Mouse (Mus musculus): Measurements from ENCODE around the gene Polr3b. TPM values are rescaled to one million over a fixed set of nuclear protein-coding genes. Genes with fewer than 3 reads are reported as not detected.

Gene Polr3b
- total RNA-seq, 2 experiments from 2014 or later: 20.1 to 28.7 TPM

DNA sequence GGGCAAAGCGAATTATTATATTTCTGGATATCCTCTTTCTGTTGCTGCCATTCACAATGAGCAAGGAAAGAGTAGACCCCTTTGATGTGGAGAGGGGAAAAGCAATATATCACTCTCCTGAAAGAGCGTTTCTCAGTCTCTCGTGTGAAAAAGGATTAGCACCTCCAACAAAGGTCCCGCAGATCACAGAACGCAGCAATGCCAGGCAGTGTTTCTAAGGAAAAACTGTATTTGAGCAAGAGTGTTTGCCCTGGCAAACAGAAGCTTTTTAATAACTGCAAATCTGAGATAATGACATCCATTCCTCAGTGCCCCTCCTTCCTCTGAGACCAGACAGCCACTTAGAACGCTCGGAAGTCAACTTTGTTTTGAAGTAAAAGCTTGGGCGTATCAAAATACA lies 84.5 kb downstream of the Polr3b start:
- no peak for ATAC-seq (ENCODE audit: poor library complexity, severe bottlenecking)

DNA sequence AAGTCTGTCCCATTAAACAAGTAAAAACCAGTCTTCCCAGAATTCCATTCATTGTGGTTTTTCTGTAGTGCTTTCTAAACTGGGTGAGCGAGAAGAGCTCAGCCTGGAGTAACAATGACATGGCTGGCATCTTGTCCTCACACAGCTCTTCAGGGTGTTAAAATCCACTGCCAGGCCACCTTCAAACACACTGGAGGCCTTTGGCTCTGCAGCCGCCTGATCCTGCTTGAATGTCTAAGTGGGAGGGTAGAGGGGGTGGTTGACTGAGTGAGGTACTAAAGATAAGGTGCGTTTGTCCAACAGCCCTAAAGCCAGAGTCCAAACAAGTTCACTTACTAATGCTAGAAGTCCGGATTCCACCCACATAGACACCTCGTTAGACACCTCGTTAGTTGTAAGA lies 85.1 kb downstream of the Polr3b start:
- no peak for ATAC-seq (ENCODE audit: poor library complexity, severe bottlenecking)

DNA sequence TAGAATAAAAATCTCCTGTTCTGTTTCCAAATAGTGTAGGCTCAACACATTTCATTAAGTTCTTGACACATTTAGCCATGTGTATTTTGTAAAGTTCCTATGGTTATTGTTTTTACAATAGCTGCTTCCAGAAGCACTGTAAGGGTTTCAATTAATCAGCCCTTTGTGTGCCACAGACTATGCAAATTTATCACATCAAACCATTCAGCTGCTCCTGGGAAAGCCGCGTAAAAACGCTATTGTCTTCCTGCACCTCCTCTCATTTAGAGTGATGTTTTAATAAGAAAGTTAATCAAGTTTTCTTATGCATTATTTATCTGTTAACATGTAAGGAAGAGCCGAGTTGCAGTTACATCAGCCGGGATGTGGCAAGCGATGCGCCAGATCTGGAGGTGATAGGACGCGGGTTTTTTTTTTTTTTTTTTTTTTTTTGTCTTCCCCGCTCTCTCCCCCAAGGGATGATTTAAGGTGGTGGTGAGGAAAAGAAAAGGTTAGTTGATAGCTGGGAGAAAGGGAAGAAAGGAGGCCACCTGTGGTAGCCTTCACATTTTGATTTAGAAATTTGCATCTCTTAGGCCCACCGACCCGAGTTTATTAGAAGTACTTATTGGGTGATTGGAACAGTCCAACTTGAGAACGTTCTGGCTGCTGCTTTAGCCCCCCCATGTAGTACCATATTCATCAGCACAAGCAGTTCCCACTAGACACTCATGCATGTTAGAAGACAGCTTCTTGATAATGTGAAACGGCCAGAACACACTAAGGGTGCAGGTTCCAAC lies 85.8 kb downstream of the Polr3b start:
- no peak for ATAC-seq (ENCODE audit: poor library complexity, severe bottlenecking)

DNA sequence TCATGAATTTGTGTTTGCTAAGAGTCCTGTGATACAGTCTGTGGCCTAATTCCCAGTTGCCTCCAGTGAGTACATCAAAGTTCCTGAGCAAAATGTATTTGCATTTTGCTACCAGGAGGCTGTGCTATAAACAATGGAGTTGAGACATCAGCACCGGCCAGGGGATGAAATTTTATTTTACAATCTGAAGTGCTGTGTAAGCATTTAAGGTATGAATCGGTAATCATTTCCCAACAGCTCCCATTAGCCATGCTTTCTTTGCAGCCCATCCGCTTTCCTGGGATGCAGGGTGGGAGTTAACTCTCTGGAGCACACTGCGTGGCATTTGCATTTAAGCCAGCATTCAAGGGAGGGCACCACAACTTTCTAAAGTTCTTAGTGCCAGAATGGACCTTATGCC lies 88.1 kb downstream of the Polr3b start:
- ATAC-seq (ENCODE audit: poor library complexity, severe bottlenecking): no peak

DNA sequence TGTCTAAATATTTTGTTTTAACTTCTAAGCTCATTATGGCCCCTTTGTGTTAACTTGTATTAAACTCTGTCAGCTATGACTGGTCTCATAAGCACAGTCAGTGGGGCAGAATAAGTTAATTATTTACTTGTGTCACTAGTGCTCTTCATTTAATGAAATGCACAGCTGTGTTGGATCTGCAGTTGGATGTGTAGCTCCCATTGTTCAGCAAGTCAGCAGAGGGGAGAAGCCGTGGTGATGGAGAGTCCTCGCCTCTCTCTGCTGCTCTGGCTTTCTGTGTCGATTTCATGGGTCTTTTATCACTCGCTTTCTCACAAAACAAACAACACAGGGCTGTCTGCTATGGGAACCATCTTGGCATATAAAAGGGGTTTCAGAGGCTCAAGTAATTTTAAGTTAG lies 88.7 kb downstream of the Polr3b start:
- no peak for ATAC-seq (ENCODE audit: poor library complexity, severe bottlenecking)

DNA sequence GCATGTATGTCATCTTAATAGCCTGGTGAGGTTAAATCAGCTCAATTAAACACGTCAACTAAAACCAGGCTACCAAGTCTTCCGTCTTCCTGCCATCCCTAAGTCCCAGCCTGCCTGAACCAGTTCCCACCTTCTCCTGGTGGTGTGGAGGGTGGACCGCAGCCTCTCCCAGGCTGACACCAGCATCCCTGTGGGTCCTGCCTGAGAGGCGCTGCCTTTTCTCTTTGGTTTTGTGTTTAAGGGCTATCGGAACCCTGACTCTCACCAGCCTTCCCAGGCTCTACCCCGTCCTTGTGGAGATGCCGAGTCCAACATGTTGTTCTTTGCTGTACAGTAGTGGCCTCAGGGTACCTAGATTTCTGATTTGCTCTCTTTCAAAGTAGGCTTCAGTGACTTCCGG lies 89.4 kb downstream of the Polr3b start:
- no peak for ATAC-seq (ENCODE audit: poor library complexity, severe bottlenecking)

DNA sequence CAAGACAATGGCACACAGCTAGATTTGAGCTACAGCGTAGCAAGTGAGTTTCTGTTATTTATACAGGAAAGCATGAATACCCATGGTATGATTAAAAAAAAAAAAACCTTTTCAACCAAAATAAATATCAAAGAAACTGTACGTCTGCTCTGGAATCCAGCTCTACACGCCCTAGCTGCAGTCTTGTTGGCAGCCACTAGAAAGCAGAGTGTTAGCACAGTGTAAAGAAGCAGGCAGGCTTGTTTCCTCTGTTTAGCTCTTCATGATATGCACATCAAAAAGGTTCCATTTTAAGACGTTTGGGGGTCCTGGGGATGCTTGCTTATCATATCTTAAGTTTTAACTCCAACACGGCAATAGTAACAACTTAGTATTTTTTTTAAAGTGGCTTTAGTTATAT lies 89.8 kb downstream of the Polr3b start:
- ATAC-seq (ENCODE audit: poor library complexity, severe bottlenecking): no peak

DNA sequence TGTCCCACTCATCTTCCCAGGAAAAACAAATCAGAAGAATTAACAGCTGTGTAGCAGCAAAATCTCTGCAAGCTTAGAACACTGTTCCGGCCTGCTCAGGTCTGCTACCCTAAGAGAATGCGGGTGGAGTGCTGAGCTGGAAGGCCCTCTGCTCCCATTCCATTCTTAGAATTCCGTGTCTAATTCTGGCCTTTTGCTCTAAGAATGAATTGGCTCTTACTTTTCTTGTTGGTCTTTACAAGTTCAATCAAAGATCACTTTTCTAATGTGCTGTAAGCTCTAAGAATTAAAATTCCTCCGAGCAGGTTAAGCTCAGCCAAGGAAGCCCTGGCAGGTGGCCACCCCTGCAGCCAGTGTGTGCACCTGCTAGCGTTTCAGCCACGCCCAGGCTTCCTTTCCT lies 90.4 kb downstream of the Polr3b start:
- ATAC-seq (ENCODE audit: poor library complexity, severe bottlenecking): no peak

DNA sequence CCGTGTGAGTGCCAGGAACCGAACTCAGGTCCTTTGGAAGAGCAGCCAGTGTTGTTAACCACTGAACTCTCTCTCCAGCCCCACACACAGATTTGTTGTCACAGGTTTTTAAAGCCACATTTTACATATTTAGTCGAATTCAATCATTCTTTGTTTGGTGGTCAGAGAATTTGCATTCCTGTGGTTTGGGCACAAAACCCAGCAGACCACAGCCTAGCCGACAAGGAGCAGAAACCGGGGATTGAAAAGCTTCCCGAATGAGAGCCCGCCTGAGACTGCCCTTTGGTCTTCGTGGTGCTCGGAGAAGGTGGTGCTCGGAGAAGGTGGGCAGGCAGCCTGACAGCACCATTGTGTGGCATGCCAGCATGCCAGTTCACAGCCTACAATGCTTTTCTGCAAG lies 91.0 kb downstream of the Polr3b start:
- no peak for ATAC-seq (ENCODE audit: poor library complexity, severe bottlenecking)

DNA sequence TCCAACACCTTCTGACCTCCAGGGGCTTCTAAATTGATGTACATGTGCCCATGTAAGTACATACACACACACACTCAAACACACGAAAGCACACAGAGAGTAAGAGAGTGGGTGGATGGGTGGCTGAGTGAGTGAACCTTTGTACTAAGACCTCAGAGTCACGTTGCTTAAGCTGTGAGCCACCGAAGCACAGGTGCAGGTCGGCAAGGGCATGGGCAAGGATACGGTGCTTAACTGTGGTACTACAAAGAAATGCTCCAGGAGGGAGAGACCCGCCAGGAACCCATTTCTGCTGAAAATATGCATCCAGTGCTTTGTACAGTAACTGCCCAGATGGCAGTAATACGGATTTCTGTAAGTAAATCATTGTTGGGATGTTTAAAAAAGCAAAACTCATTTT lies 93.5 kb downstream of the Polr3b start:
- ATAC-seq (ENCODE audit: poor library complexity, severe bottlenecking): no peak

DNA sequence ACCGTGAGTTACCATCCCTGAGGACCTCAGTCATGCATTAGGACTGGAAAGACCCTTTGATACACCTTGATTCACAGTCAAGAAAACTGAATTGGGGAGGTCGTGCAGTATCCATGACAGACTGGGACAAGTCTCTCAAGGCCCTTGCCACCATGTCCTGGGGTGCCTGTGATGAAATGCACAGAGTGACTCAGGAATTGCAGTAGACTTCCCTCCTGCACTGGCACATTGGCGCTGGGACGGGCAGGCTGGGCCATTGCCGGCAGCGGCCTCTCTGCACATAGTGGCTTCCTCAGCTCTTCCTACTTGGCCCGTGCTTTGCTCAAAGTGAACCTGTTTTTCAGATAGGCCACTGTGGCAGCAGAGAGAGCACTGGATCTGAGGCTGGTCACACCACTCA lies 94.5 kb downstream of the Polr3b start:
- ATAC-seq (ENCODE audit: poor library complexity, severe bottlenecking): no peak

DNA sequence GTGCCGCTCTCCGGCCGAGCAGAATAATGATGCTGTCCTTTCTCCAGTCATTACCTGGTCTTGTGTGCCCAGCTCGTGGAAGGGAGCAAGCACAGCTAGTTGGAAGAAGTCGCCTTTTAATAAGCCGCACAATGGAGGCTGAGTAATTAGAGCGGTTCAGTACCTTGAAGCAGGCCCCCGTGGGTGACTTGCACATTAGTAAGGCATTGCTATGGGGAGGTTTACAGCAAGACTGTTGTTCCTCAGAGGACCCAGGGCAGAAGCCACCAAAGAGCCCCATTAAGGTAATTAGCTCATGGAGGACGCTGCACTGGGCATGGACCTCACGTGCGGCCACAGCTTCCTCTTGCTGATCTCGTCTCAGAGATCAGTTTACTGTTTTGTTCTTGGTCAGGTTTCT lies 100.6 kb downstream of the Polr3b start:
- ATAC-seq (ENCODE audit: poor library complexity, severe bottlenecking): no peak

DNA sequence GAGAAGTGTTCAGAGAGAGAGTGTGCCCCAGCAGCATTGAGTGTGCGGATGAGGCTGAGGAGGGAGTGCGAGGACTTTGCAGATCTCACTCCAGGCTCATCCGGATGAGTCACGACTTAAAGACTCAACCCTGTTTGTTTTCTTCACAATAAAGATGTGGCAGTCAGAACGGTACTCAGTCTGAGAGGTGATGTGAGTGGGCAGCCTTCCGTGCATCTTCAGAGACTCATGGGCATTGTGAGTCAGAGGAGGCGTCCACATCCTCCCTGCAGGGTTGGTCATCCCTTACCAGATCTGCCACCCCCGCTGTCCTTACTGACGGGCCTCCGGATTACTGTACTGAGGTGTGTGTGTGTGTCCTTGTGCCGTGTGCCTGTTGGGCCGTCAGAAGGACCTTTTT lies 104.9 kb downstream of the Polr3b start:
- ATAC-seq (ENCODE audit: poor library complexity, severe bottlenecking): no peak

DNA sequence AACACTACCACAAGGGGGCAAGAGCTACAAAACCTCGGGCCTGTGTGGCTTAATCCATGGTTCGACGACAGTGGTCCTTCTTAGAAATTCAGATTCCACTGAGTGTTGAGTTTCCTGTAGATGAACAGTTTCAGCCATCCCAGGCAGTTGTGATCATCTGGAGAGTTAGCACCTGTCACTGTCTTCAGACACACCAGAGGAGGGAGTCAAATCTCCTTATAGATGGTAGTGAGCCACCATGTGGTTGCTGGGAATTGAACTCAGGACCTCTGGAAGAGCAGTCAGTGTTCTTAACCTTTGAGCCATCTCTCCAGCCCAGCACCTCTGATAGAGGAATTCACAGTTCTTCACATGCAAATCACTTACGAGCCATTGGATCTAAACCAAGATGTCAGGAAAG lies 105.7 kb downstream of the Polr3b start:
- no peak for ATAC-seq (ENCODE audit: poor library complexity, severe bottlenecking)

DNA sequence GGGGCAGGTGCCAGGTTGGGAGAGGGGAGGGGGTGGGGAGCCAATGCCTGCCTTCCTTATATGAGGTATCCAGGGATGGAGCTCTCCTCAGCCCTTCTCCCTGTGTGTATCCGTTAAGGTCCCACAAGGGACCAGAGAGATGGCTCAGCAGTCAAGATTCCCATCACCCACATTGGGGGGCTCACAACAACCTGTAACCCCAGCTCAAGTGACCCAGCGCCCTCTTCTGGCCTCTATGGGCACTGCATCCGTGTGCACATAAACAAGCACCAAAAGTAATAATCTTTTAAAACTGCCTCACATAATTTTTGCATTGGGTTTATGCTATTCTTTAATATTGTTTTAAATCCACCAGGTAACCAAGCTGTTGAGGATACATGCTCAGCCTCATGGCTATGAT lies 108.0 kb downstream of the Polr3b start:
- ATAC-seq (ENCODE audit: poor library complexity, severe bottlenecking): no peak

DNA sequence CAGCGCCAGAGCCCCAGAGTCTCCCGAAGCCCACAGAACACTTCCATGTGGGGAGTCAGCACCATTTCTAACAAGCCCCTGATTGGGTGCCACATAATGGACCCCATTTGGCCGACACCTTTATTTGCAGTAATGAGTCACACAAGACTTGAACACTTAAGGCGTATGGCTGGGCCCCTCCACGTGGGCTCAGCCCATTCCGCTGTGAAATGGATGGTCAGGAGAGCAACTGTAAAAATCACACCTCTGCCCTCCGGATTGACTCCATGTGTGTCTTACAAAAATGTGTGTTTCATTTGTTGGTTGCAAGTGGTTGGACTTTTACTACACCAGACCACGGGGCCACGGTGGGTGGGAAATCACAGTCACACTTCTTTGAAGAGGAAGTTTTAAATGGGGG lies 108.9 kb downstream of the Polr3b start:
- no peak for ATAC-seq (ENCODE audit: poor library complexity, severe bottlenecking)

DNA sequence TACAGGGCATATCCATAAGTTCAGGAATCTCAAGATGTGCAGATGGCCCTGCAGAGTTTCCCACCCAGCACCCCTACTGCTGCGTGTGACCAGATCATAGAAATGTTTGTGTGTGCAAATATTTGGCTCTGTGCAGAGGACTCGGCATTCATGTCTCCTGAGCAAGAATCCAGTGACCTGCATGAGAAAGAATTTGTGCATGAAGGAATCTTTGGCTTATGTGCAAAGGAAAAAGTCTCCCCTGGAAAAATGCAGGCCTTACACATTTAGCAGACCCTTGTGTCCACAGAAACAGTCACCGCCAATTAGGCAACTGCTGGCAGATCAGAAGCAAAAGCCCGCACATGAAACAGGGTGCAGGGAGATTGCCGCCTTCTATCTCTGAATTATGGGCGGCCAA lies 111.4 kb downstream of the Polr3b start:
- ATAC-seq (ENCODE audit: poor library complexity, severe bottlenecking): no peak

DNA sequence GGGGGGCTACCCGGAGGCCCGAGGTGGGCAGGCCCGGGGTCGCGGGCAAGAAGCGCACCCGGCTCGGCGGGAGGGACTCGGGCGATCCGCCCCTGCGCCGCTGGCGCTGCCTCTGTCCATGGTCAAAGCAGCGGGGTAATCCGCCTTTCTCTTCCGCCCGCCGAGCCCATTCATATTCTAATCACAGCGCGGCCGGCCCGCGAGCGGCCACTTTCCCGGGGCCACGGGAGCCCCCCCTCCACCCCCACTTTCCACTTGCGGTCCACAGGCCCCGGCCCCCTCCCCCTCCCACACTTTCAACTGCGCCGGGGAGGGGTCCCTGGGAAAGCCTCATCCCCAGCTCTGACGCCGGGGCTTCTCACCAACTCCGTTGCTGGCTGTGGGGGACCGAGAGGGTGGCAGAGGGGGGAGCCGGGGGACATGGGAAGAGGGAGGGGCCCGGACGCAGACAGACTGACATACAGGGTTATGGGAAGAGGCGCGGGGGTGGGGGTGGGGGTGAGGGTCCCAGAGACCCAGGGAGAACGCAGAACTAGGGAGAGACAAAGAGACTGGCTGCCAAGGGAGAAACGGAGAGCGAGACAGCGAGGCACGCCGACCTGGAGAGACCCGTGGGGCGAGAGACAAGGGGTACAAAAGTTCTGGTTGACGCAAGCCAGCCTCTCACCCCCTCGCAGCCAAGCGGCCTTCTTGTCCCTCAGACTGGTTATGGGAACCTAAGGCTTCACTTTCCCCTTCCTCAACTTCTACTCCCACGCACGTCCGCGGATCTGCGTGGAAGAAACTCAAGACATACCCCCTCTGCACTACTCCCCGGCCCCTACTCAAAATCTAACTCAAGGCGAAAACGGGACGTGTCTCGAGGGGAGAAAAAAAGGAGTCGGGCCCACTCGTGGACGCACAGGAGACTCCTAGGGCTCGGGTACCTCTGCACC lies 133.0 kb downstream of the Polr3b start:
- no peak for ATAC-seq (ENCODE audit: poor library complexity, severe bottlenecking)

DNA sequence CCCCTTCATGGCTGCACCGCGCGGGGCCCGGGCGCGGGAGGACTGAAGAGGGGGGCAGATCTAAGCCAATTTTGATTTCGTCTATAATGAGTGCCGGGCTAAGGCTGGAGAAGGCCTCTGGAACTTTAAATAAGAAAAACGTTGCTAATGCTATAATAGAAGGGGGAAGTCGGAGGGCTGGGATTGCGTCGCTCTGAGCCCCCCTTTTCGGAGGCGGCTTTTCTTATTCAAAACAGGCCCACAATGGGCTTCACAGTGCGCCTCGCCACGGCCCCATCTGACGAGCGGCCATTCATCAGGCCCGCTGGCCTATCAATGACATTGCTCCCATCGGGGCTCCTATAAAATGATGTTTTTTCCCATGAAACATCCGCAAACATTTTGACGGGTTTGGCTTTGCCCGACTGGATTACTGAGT lies 133.7 kb downstream of the Polr3b start, which contains the start of gene Rfx4:
TSS of gene Rfx4 (plus strand) at position 277 of the 418 bp plus-strand sequence.
- ATAC-seq (ENCODE audit: poor library complexity, severe bottlenecking): no peak

DNA sequence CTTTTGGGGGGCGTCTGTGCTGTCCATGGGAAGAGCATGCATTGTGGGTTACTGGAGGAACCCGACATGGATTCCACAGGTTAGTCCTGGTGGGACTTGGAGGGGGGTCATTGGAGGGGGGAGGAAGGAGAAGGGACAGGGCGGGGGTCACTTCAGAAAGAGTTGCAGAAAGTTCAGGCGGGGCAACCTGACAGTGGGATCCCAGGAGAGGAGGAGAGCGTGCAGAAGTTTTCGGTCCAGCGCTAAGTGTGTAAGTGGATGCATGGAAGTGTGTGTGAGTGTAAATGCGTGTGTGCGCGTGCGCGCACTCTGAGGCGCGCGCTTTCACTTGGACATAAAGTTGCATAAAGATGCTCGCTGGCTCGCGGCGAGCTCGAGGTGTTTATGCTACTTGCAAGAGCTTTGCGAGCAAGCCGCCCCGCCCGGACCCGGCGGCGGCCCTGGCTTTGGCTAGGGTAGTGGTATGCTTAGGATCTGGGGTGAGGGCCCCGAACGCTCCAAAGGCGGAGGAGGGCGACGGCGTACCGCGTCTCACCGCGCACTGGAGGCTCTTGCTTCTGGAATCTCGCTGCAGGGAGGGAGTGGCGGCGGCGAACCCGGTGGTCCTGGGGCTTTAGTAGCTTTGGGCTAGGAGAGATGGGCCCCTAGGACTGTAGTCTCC lies 134.5 kb downstream of the Polr3b start:
- no peak for ATAC-seq (ENCODE audit: poor library complexity, severe bottlenecking)

DNA sequence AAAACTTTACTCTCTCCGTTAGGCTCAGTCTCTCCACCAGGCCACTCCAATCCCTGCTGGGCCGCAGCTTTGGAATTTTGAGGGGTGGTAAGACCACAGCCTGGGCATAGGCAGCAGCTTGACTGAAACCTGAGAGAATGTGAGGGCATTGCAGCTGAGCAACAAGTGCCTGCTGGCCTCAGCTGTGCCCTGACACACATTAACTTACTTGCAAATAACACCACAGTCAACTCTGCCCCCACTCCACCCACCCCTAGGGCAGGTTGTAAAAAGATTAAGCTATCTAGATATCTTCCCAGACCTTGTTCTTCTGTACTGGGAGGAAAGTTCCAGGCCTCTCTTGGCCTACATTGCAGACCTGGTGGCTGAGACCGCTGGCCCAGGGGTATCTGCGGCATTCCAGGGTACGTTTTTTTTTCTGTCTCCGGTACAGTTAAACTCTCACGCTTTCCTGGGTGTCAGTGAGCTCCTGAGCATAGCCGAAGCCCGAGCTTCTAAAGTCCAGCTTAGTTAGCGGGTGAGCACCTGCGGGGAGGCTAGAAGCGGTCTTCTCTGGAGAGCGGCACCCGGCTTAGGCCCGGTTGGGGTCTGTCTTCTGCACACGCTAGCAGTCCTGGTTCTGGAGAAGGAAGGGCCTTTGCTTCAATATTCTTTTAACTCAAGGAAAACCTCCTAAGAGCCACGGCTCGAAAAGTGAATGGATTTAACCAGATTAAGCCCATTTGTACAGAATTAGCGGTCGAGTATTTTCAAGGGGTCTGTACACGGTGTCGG lies 135.5 kb downstream of the Polr3b start:
- ATAC-seq (ENCODE audit: poor library complexity, severe bottlenecking): no peak
